Mouse (Mus musculus) spleen, adult 2 months (tissue): Measurements from ENCODE around the gene Ndufa3.

ENCODE experiments used
- CTCF ChIP-seq: fragments of 200-500 bp; IDR thresholded peaks from 2 replicates; pipeline ENCODE4 v1.5.1; 2011; ENCODE audit warnings: mild to moderate bottlenecking, inconsistent platforms; ENCODE audit not compliant: insufficient read depth, insufficient read length, insufficient replicate concordance; ENCODE audit errors: extremely low read depth
- POLR2A ChIP-seq: fragments of 200-500 bp; IDR thresholded peaks from 2 replicates; pipeline ENCODE4 v1.6.1; 2011; ENCODE audit warnings: low read depth, low read length, inconsistent platforms

GRCm38 (mm10) chr7:3616389-3617241 is 558 bp upstream of the Ndufa3 start:
- TF ChIP-seq CTCF (no peak), POLR2A (no peak)
